Mouse (Mus musculus) embryonic facial prominence, embryonic 10.5 days (tissue): ENCODE results near the gene Lhb. TPM values are rescaled to one million over a fixed set of nuclear protein-coding genes. Genes with fewer than 3 reads are reported as not detected.
A peak's percentile ranks its signal among the peaks of the same experiment; 100 is the strongest.

Source experiments
- DNase-seq: peaks from one replicate; pipeline ENCODE4 v3.0.0-alpha.2; 2017; ENCODE audit warnings: low spot score
- H3K27ac ChIP-seq: fragments of 300-500 bp; sonication (generic); replicated peaks from 2 replicates; pipeline ENCODE4 v1.5.1; 2016; ENCODE audit warnings: mild to moderate bottlenecking
- H3K27me3 ChIP-seq: fragments of 300-500 bp; sonication (generic); replicated peaks from 2 replicates; pipeline ENCODE4 v1.6.1; 2016; ENCODE audit warnings: low read depth, mild to moderate bottlenecking; ENCODE audit not compliant: poor library complexity, severe bottlenecking
- H3K36me3 ChIP-seq: fragments of 300-500 bp; sonication (generic); replicated peaks from 2 replicates; pipeline ENCODE4 v1.6.1; 2016; ENCODE audit warnings: mild to moderate bottlenecking, moderate library complexity
- H3K4me1 ChIP-seq: fragments of 300-500 bp; sonication (generic); 2 replicates; pipeline ENCODE4 v1.6.1; 2016
- H3K4me3 ChIP-seq: fragments of 300-500 bp; sonication (generic); 2 replicates; pipeline ENCODE4 v1.5.1; 2016; ENCODE audit warnings: mild to moderate bottlenecking, moderate library complexity
- H3K9me3 ChIP-seq: fragments of 300-500 bp; sonication (generic); 2 replicates; pipeline ENCODE4 v1.6.1; 2016; ENCODE audit warnings: mild to moderate bottlenecking
- WGBS: fragments of 180-500 bp; shearing (Covaris S2); methylation state at CpG from one replicate; pipeline ENCODE4 v1.1.7; 2016; 5-methylcytosine and 5-hydroxymethylcytosine counted together
- microRNA-seq: library from miRNA; unstranded; fragments of <30 nt; microRNA quantifications from one replicate; pipeline ENCODE4, GENCODE M21; 2017
- polyA plus RNA-seq: library from polyadenylated mRNA; unstranded; fragments of >200 nt; fragmentation: Nextera tagmentation; extraction: Ambion mirVana; gene quantifications from 2 replicates; pipeline ENCODE4 v1.2.1, GENCODE M21; 2016

Gene Lhb
- polyA plus RNA-seq, 1 experiment from 2014 or later: 0.70 TPM

- Histone ChIP-seq H3K27ac (no peak overlapping the region), H3K27me3 (no peaks in the 10 kb centered on the region), H3K4me1 (peaks cover 18% of the 10 kb centered on the region), H3K4me3 (no peak overlapping the region), H3K36me3 (0 out of 2 replicates have a peak, but pooled peaks cover 3% of the 10 kb centered on the region), H3K9me3 (no peaks in the 10 kb centered on the region)
- peak; percentile 64 for DNase-seq
- 14% methylated on average over 3 of the region's 3 CpGs for WGBS
These were observed 50.2 kb downstream of the Lhb start for GRCm38 (mm10) chr7:45470869-45471268.

Small RNA genes lying within 50 kb of the gene (microRNA-seq; reads per million reads assigned to microRNA genes)
- 1.8 reads per million for gene Gm22133

Other genes starting within 250 kb of the Lhb start
- 0.10 and 0.29 TPM in 2 replicates for gene Gfy, start 241.3 kb upstream of the Lhb start, polyA plus RNA-seq
- gene Pth2, start 239.8 kb upstream of the Lhb start, polyA plus RNA-seq: not detected in 2 replicates
- 0.62 and 0.67 TPM in 2 replicates for gene Ccdc155, start 215.9 kb upstream of the Lhb start, polyA plus RNA-seq
- 1.2 and 2.0 TPM in 2 replicates for gene Dkkl1, start 208.7 kb upstream of the Lhb start, polyA plus RNA-seq
- gene Tead2, start 205.1 kb upstream of the Lhb start, polyA plus RNA-seq: 394 and 421 TPM in 2 replicates
- 0.50 and 0.88 TPM in 2 replicates for gene Cd37, start 181.7 kb upstream of the Lhb start, polyA plus RNA-seq
- 0.28 and 0.32 TPM in 2 replicates for gene Slc6a16, start 179.7 kb upstream of the Lhb start, polyA plus RNA-seq
- not detected in 2 replicates for gene Slc6a21, start 143.3 kb upstream of the Lhb start, polyA plus RNA-seq
- gene Trpm4, start 87.0 kb upstream of the Lhb start, polyA plus RNA-seq: 10.6 and 11.3 TPM in 2 replicates
- gene Hrc, start 85.5 kb upstream of the Lhb start, polyA plus RNA-seq: 0.31 and 0.64 TPM in 2 replicates
- gene Ppfia3, start 53.8 kb upstream of the Lhb start, polyA plus RNA-seq: 5.8 and 7.1 TPM in 2 replicates
- 0.24 and 1.2 TPM in 2 replicates for gene Lin7b, start 50.2 kb upstream of the Lhb start, polyA plus RNA-seq
- gene Snrnp70, start 25.1 kb upstream of the Lhb start, polyA plus RNA-seq: 285 and 287 TPM in 2 replicates
- 0.06 TPM in 1 of 2 replicates, not detected in the other for gene Kcna7, start 15.2 kb upstream of the Lhb start, polyA plus RNA-seq
- gene Ntf5, start 7.1 kb upstream of the Lhb start, polyA plus RNA-seq: 2.8 TPM in 2 replicates
- gene Gys1, start 14.0 kb downstream of the Lhb start, polyA plus RNA-seq: 44.2 and 45.5 TPM in 2 replicates
- 227 TPM in 2 replicates for gene Ruvbl2, start 17.3 kb downstream of the Lhb start, polyA plus RNA-seq
- 5,460 and 5,734 TPM in 2 replicates for gene Ftl1, start 39.1 kb downstream of the Lhb start, polyA plus RNA-seq
- gene Bax, start 46.1 kb downstream of the Lhb start, polyA plus RNA-seq: 243 and 247 TPM in 2 replicates
- gene Tulp2, start 61.1 kb downstream of the Lhb start, polyA plus RNA-seq: 0.93 and 1.4 TPM in 2 replicates
- gene Gm45808, start 66.0 kb downstream of the Lhb start, polyA plus RNA-seq: not detected in 2 replicates
- gene Dhdh, start 68.0 kb downstream of the Lhb start, polyA plus RNA-seq: 5.7 and 7.4 TPM in 2 replicates
- 115 and 123 TPM in 2 replicates for gene Nucb1, start 89.6 kb downstream of the Lhb start, polyA plus RNA-seq
- 18.6 and 21.6 TPM in 2 replicates for gene Ppp1r15a, start 105.4 kb downstream of the Lhb start, polyA plus RNA-seq
- 1.9 and 2.3 TPM in 2 replicates for gene Plekha4, start 105.5 kb downstream of the Lhb start, polyA plus RNA-seq
- 0.87 and 0.92 TPM in 2 replicates for gene Hsd17b14, start 134.1 kb downstream of the Lhb start, polyA plus RNA-seq
- gene Bcat2, start 149.3 kb downstream of the Lhb start, polyA plus RNA-seq: 51.1 and 51.9 TPM in 2 replicates
- gene Fgf21, start 194.7 kb downstream of the Lhb start, polyA plus RNA-seq: not detected in 2 replicates
- 0.07 and 0.44 TPM in 2 replicates for gene Fut1, start 196.5 kb downstream of the Lhb start, polyA plus RNA-seq
- gene Izumo1, start 201.0 kb downstream of the Lhb start, polyA plus RNA-seq: 0.07 and 0.10 TPM in 2 replicates
- gene Rasip1, start 206.7 kb downstream of the Lhb start, polyA plus RNA-seq: 6.5 and 6.8 TPM in 2 replicates
- gene Mamstr, start 219.2 kb downstream of the Lhb start, polyA plus RNA-seq: 1.3 and 3.1 TPM in 2 replicates
- 0.07 and 0.16 TPM in 2 replicates for gene Fut2, start 245.6 kb downstream of the Lhb start, polyA plus RNA-seq